Comparison of ENCODE assay signal across 9 mouse cellular contexts in the genomic region with DNA sequence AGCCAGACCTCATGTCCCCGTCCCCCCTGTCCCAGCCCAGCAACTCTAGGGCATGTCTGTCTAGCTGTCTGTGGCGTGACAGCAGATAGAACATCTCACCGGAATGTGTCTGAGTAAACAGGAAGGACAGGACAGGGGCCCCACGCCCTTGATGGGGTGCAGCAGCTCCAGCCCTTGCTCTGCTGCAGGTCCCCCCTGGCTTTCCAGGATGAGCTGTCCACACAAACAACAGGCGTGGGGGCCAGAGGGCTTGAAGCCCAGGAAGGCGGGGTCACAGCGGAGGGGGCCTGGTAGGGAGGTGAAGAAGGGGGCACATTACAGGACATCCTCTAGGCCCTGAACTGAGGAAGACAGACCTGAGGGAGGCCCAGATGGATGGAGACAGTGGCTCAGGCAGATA. TPM values are rescaled to one million over a fixed set of nuclear protein-coding genes. Genes with fewer than 3 reads are reported as not detected.
DNase-seq lines count a peak whose midpoint lies in the region; ATAC-seq lines count a peak whose summit lies in the region.
"Had no signal": no experiment of that assay in that cellular context is flagged by ENCODE, and none has a peak within 500 bp of the region (broad histone marks: within the 10 kb centered on the region; RNA-seq: fewer than 3 reads in every experiment).

No protein-coding gene starts in this region.

- no peak overlapping the region for H3K4me2 ChIP-seq in hindbrain, embryonic 15.5 days
- H3K4me2 ChIP-seq in intestine, embryonic 15.5 days (replicated peaks), result no peak overlapping the region
- H3K4me2 ChIP-seq in lung, embryonic 16.5 days (ENCODE audit: low read depth, low read length), result no peak overlapping the region

- DNase-seq in hindbrain, embryonic 10.5 days (ENCODE audit: low spot score), result no peak
- peak; percentile 57 for DNase-seq in adrenal gland, postnatal 25 days
- no peak for DNase-seq in right cerebral cortex, postnatal 25 days

- ATAC-seq in hindbrain, embryonic 15.5 days (ENCODE audit: low FRiP score, low read depth), result no peak; the same call in 1 of the 2 replicates
- peak; percentile 30 for ATAC-seq in intestine, embryonic 15.5 days
- peak; percentile 44 for ATAC-seq in lung, embryonic 16.5 days (ENCODE audit: low read depth)
- no peak for ATAC-seq in granulocyte monocyte progenitor cell, adult 5-6 weeks (replicated peaks; ENCODE audit: poor library complexity, severe bottlenecking)
- ATAC-seq in cerebellum, adult (ENCODE audit: insufficient number of reproducible peaks, low FRiP score, low TSS enrichment), result no peak

- H3K4me1 ChIP-seq in hindbrain, embryonic 15.5 days (replicated peaks), result peaks cover 14% of the 10 kb centered on the region; the same call in 1 of the 2 replicates
- H3K4me1 ChIP-seq in hindbrain, embryonic 10.5 days (replicated peaks), result peaks cover 31% of the 10 kb centered on the region
- peaks cover 32% of the 10 kb centered on the region for H3K4me1 ChIP-seq in intestine, embryonic 15.5 days (replicated peaks)
- peaks cover 17% of the 10 kb centered on the region for H3K4me1 ChIP-seq in lung, embryonic 16.5 days (replicated peaks; ENCODE audit: control insufficient read depth, insufficient read depth, low read length)

- peaks cover 40% of the 10 kb centered on the region for H3K36me3 ChIP-seq in hindbrain, embryonic 15.5 days
- peaks cover 54% of the 10 kb centered on the region for H3K36me3 ChIP-seq in hindbrain, embryonic 10.5 days
- H3K36me3 ChIP-seq in intestine, embryonic 15.5 days, result peaks cover 4% of the 10 kb centered on the region; the same call in 1 of the 2 replicates
- H3K36me3 ChIP-seq in lung, embryonic 16.5 days (ENCODE audit: control insufficient read depth, insufficient read depth, low read length), result peaks cover 13% of the 10 kb centered on the region

- H3K27me3 ChIP-seq in hindbrain, embryonic 15.5 days, result peaks cover 10% of the 10 kb centered on the region
- peaks cover 13% of the 10 kb centered on the region for H3K27me3 ChIP-seq in hindbrain, embryonic 10.5 days (ENCODE audit: insufficient read depth, poor library complexity, severe bottlenecking)
- H3K27me3 ChIP-seq in intestine, embryonic 15.5 days (replicated peaks), result peaks cover 5% of the 10 kb centered on the region; the same call in 1 of the 2 replicates
- peaks cover 7% of the 10 kb centered on the region for H3K27me3 ChIP-seq in lung, embryonic 16.5 days (ENCODE audit: control insufficient read depth, insufficient read depth, low read depth, low read length)

- no peak overlapping the region for H3K4me3 ChIP-seq in hindbrain, embryonic 15.5 days
- H3K4me3 ChIP-seq in hindbrain, embryonic 10.5 days, result no peak overlapping the region
- H3K4me3 ChIP-seq in intestine, embryonic 15.5 days (replicated peaks), result no peak overlapping the region
- no peak overlapping the region for H3K4me3 ChIP-seq in lung, embryonic 16.5 days (ENCODE audit: low read length)

- H3K9ac ChIP-seq in hindbrain, embryonic 15.5 days, result no peak overlapping the region
- H3K9ac ChIP-seq in intestine, embryonic 15.5 days, result no peak overlapping the region
- H3K9ac ChIP-seq in lung, embryonic 16.5 days (ENCODE audit: low read length), result 0 out of 2 replicates have a peak overlapping the region, but pooled peaks have one; percentile 12

- peak overlapping the region; percentile 15; the same call in 1 of the 2 replicates for H3K27ac ChIP-seq in hindbrain, embryonic 15.5 days (replicated peaks)
- H3K27ac ChIP-seq in hindbrain, embryonic 10.5 days, result no peak overlapping the region
- peak overlapping the region; percentile 79 for H3K27ac ChIP-seq in intestine, embryonic 15.5 days
- H3K27ac ChIP-seq in lung, embryonic 16.5 days (ENCODE audit: low read length), result peak overlapping the region; percentile 47

- no peaks in the 10 kb centered on the region for H3K9me3 ChIP-seq in hindbrain, embryonic 15.5 days
- H3K9me3 ChIP-seq in hindbrain, embryonic 10.5 days, result no peaks in the 10 kb centered on the region
- H3K9me3 ChIP-seq in intestine, embryonic 15.5 days, result no peaks in the 10 kb centered on the region
- H3K9me3 ChIP-seq in lung, embryonic 16.5 days (ENCODE audit: control insufficient read depth, low read length), result no peaks in the 10 kb centered on the region
- H3K9me3 ChIP-seq: G1E had no signal

- WGBS in hindbrain, embryonic 15.5 days, result 79% methylated on average over 7 of the region's 7 CpGs
- 87% methylated on average over 7 of the region's 7 CpGs for WGBS in hindbrain, embryonic 10.5 days
- WGBS in intestine, embryonic 15.5 days, result 46% methylated on average over 7 of the region's 7 CpGs
- WGBS in lung, embryonic 16.5 days, result 33% methylated on average over 7 of the region's 7 CpGs

RNA-seq across cellular contexts. Expression of a gene that starts 8.2 kb away (rescaled TPM):
- polyA plus RNA-seq in hindbrain, embryonic 15.5 days (2015; fragmentation: Nextera tagmentation; extraction: Ambion mirVana), result 108 and 120 TPM in 2 replicates
- 111 and 118 TPM in 2 replicates for polyA plus RNA-seq in hindbrain, embryonic 10.5 days (2016; fragmentation: Nextera tagmentation; extraction: Ambion mirVana)
- total RNA-seq in adrenal gland, postnatal 25 days (2021), result 50.4 and 52.5 TPM in 2 replicates
- polyA plus RNA-seq in intestine, embryonic 15.5 days (2015; fragmentation: Nextera tagmentation; extraction: Ambion mirVana), result 67.5 and 68.2 TPM in 2 replicates
- polyA plus RNA-seq in lung, embryonic 16.5 days (2015; fragmentation: Nextera tagmentation; extraction: Ambion mirVana), result 77.5 and 80.0 TPM in 2 replicates
- total RNA-seq in granulocyte monocyte progenitor cell, adult 5-6 weeks (2014; fragmentation: Nextera tagmentation), result 38.3 and 42.5 TPM in 2 replicates
- 31.9 and 44.6 TPM in 2 replicates for total RNA-seq in granulocyte monocyte progenitor cell, adult 5-6 weeks (2017)

RNA-seq across cellular contexts. Expression of a gene that starts 10.6 kb away (rescaled TPM):
- 16.1 and 16.4 TPM in 2 replicates for polyA plus RNA-seq in hindbrain, embryonic 15.5 days (2015; fragmentation: Nextera tagmentation; extraction: Ambion mirVana)
- 19.4 and 19.6 TPM in 2 replicates for polyA plus RNA-seq in hindbrain, embryonic 10.5 days (2016; fragmentation: Nextera tagmentation; extraction: Ambion mirVana)
- 13.4 TPM in 2 replicates for total RNA-seq in adrenal gland, postnatal 25 days (2021)
- polyA plus RNA-seq in intestine, embryonic 15.5 days (2015; fragmentation: Nextera tagmentation; extraction: Ambion mirVana), result 12.1 and 13.7 TPM in 2 replicates
- polyA plus RNA-seq in lung, embryonic 16.5 days (2015; fragmentation: Nextera tagmentation; extraction: Ambion mirVana), result 15.2 and 17.5 TPM in 2 replicates
- 2.9 and 10.3 TPM in 2 replicates for total RNA-seq in granulocyte monocyte progenitor cell, adult 5-6 weeks (2014; fragmentation: Nextera tagmentation)
- total RNA-seq in granulocyte monocyte progenitor cell, adult 5-6 weeks (2017), result 12.4 and 21.8 TPM in 2 replicates

RNA-seq across cellular contexts. Expression of a gene that starts 15.2 kb away (rescaled TPM):
- polyA plus RNA-seq in hindbrain, embryonic 15.5 days (2015; fragmentation: Nextera tagmentation; extraction: Ambion mirVana), result 0.27 and 0.31 TPM in 2 replicates
- polyA plus RNA-seq in hindbrain, embryonic 10.5 days (2016; fragmentation: Nextera tagmentation; extraction: Ambion mirVana), result 0.01 and 0.02 TPM in 2 replicates
- total RNA-seq in adrenal gland, postnatal 25 days (2021), result 23.7 and 25.4 TPM in 2 replicates
- polyA plus RNA-seq in intestine, embryonic 15.5 days (2015; fragmentation: Nextera tagmentation; extraction: Ambion mirVana), result 1.1 and 1.3 TPM in 2 replicates
- polyA plus RNA-seq in lung, embryonic 16.5 days (2015; fragmentation: Nextera tagmentation; extraction: Ambion mirVana), result 0.62 and 1.1 TPM in 2 replicates
- total RNA-seq in granulocyte monocyte progenitor cell, adult 5-6 weeks (2014; fragmentation: Nextera tagmentation), result not detected in 2 replicates
- not detected in 2 replicates for total RNA-seq in granulocyte monocyte progenitor cell, adult 5-6 weeks (2017)
- polyA plus RNA-seq: G1E had no signal

RNA-seq across cellular contexts. Expression of a gene that starts 25.8 kb away (rescaled TPM):
- 6.8 and 9.8 TPM in 2 replicates for polyA plus RNA-seq in hindbrain, embryonic 15.5 days (2015; fragmentation: Nextera tagmentation; extraction: Ambion mirVana)
- 0.58 and 1.4 TPM in 2 replicates for polyA plus RNA-seq in hindbrain, embryonic 10.5 days (2016; fragmentation: Nextera tagmentation; extraction: Ambion mirVana)
- 10.8 and 13.5 TPM in 2 replicates for total RNA-seq in adrenal gland, postnatal 25 days (2021)
- 0.40 and 0.49 TPM in 2 replicates for polyA plus RNA-seq in intestine, embryonic 15.5 days (2015; fragmentation: Nextera tagmentation; extraction: Ambion mirVana)
- polyA plus RNA-seq in lung, embryonic 16.5 days (2015; fragmentation: Nextera tagmentation; extraction: Ambion mirVana), result 0.13 and 0.53 TPM in 2 replicates
- 0.88 TPM in 1 of 2 replicates, not detected in the other for total RNA-seq in granulocyte monocyte progenitor cell, adult 5-6 weeks (2014; fragmentation: Nextera tagmentation)
- total RNA-seq in granulocyte monocyte progenitor cell, adult 5-6 weeks (2017), result not detected in 2 replicates
- total RNA-seq: G1E had no signal
- polyA plus RNA-seq: G1E had no signal

RNA-seq across cellular contexts. Expression of a gene that starts 26.9 kb away (rescaled TPM):
- polyA plus RNA-seq in hindbrain, embryonic 15.5 days (2015; fragmentation: Nextera tagmentation; extraction: Ambion mirVana), result 19.1 and 20.4 TPM in 2 replicates
- 22.7 and 28.7 TPM in 2 replicates for polyA plus RNA-seq in hindbrain, embryonic 10.5 days (2016; fragmentation: Nextera tagmentation; extraction: Ambion mirVana)
- 56.9 and 61.1 TPM in 2 replicates for total RNA-seq in adrenal gland, postnatal 25 days (2021)
- 27.8 and 29.6 TPM in 2 replicates for polyA plus RNA-seq in intestine, embryonic 15.5 days (2015; fragmentation: Nextera tagmentation; extraction: Ambion mirVana)
- polyA plus RNA-seq in lung, embryonic 16.5 days (2015; fragmentation: Nextera tagmentation; extraction: Ambion mirVana), result 21.0 and 23.9 TPM in 2 replicates
- 41.9 and 45.1 TPM in 2 replicates for total RNA-seq in granulocyte monocyte progenitor cell, adult 5-6 weeks (2014; fragmentation: Nextera tagmentation)
- 20.4 and 23.3 TPM in 2 replicates for total RNA-seq in granulocyte monocyte progenitor cell, adult 5-6 weeks (2017)

Comparison
In these comparisons a context has a peak if more than half of its experiments do, and no peak if none do; other contexts are left out.
1. ATAC-seq: peak in intestine, embryonic 15.5 days (single experiment) and lung, embryonic 16.5 days (single experiment); none in hindbrain, embryonic 15.5 days (single experiment), granulocyte monocyte progenitor cell, adult 5-6 weeks (single experiment) and cerebellum, adult (single experiment).